Mouse (Mus musculus) right cerebral cortex, postnatal 25 days (tissue): ENCODE data around the gene Iqck.

ENCODE experiments used
- DNase-seq: peaks from one replicate; pipeline ENCODE4 v3.0.0; 2022

Gene Iqck

DNA sequence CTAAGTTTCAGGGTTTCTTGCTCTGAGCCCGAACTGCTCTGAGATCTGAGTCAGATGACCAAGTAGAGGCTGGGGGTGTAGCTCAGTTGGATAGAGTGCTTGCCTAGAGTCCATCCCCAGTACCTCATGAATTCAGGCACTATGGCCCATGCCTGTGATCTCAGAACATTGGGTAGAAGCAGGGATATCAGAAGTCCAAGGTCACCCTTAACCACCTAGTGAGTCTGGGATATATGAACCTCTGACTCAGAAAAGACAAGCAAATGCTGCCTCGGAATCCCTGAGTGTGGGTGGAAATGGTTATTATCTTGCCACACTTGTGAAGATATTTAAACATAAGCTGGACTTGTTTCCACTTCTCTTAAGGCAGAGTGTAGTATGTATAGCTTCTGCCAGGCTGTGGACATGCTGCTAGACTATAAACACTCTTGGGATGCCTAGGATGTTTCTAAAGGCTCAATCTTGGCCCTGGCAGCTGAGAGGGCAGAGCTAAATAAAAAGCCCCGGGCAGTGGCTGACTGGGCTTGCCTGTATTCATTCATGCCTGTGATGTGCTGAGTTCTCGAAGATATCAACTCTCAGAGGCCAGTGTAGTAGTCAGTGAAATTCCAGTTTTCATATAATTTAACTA lies 101.2 kb downstream of the Iqck start:
- no peak for DNase-seq

- no peak for DNase-seq
Observed at GRCm38 (mm10) chr7:118959209-118959608, 103.7 kb downstream of the Iqck start.

DNA sequence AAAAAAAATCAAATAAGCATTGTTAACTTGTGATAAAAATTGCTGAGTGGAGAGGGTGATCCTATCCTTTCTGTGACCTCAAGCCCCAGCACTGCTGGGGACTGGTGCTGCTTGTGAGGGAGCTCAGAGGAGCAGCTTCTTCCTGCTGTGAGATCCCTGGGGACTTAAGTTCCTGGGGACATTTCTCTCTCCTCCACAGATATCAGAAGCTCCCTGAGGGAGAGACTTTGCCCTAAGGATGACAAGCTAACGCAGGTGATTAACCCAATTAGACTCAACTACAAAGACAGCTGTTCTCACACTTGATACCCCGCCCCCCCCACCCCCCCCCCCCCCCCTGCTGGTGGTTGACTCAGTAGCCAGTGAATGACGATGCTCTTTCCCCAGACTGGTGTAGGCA lies 109.2 kb downstream of the Iqck start:
- DNase-seq, result no peak

DNA sequence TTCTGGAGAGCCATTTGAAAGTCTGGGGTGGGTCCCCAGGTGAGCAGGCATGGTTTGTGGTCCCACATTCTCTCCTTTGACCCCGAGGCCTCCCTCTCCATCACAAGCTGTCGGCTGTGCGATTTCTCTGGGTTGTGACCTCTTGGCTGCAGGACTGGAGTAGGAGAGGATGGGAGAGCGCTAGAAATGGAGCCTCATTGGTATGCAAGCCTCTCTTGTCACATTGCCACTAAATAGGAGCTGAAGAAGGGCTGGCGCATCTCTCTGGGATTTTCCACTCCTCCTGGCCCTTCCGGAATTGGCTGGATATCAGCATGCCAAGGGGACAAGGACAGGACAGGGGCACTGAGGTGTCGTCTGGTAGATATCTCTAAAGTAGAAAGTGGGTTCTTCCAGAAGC lies 109.6 kb downstream of the Iqck start:
- DNase-seq, result no peak

DNA sequence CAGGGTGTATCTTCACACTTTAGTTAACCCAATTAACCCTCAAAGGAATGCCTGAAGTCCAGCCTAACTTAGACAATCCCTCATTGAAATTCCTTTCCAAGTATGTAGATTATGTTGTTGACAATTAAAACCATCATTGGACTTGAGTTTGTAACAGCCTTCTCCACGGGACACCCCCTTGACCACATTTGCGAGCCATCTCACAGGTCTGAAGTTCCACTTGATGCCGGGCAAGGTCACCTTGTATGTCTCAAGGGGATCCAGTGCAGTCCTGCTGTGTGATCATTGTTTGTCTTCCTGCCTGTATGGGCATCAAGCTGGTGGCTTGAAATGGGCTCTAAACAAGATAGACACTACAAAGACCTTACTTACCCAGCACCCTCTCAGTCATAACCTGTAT lies 113.3 kb downstream of the Iqck start:
- no peak for DNase-seq

DNA sequence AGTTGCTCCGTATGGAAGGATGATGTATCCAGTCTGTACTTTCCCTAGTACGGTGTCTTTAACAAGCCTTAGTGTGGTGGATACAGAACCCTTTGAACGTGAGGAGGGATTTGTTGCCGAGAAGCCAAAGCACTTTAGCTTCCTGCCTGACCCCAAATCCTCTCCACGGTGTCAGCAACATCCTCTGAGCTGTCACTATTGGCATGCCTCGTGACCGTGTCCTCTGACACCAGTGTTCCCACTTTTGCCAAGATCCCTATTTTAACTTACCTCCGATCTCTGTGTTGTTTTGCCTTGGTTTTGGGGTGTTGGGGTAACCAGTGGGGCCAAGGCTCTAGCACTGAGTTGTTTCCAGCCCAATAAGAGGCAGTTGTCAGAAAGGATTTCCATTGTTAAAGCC lies 115.9 kb downstream of the Iqck start:
- no peak for DNase-seq

- no peak for DNase-seq
Observed at GRCm38 (mm10) chr7:118972306-118972705, 116.8 kb downstream of the Iqck start.

GRCm38 (mm10) chr7:118973377-118973776 lies 117.8 kb downstream of the Iqck start:
- no peak for DNase-seq

DNA sequence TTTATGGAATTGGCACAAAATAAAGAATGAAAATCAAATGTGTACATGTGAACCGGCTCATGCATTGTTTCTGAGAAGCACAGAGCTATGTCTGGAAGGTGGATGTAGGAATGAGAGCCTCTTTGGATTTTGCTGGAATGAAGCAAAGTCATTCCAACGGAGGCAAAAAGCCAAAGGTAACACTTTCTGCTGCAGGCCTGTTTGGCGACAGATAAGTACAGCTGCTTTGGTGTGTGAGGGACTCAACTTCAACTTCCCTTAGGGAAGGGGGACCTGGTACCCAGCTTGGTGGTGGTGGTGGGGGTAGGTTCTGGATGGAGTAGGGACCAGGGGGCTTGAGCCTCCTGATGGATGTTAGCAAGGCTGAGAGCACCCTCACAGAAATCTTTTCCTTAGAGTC lies 120.3 kb downstream of the Iqck start:
- DNase-seq, result no peak

- DNase-seq, result peak; percentile 51
Observed at GRCm38 (mm10) chr7:118976414-118977166, 121.0 kb downstream of the Iqck start.

- DNase-seq, result no peak
Observed at GRCm38 (mm10) chr7:118977167-118977543, 121.6 kb downstream of the Iqck start.

- no peak for DNase-seq
Observed at GRCm38 (mm10) chr7:118979121-118979520, 123.6 kb downstream of the Iqck start.

GRCm38 (mm10) chr7:118979708-118980107 lies 124.2 kb downstream of the Iqck start:
- no peak for DNase-seq

DNA sequence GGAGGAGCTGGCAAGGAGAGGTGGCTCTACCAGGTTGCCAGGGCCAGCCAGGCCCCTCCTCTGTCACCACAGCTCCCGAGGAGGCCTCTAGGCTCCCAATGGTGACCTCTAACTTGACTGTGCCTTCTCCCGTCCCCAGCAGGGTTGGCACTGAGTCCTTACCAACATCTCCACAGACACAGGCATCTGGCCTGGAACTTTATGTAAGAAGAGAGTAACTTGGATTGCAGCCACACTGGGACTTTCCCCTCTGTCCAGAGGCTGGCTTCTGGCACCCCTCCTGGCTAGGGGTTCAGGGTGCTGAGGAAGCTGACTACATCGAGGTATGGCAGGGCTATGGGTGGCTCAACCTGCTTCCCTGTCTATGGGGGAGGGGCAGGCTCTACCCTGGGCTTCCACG lies 125.8 kb downstream of the Iqck start:
- DNase-seq, result no peak

DNA sequence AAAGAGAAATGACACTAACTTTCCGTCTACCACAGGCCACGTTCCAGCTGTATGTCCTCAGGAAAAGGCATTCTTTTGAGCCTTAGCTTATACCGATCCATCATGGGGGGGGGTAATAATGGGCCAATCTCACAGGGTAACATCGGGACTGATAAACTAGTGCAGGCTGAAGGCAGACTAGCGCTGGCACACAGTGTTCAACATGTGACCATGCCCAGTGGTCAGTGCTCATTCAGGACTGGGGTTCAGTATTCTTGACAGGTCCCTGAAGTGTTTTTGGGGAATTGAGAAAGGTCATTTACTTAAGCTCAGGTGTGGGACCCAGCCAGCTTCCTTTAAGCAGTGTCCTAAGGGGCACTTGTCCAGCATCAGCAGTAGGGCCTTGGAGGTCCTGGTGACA lies 126.3 kb downstream of the Iqck start:
- DNase-seq, result no peak

DNA sequence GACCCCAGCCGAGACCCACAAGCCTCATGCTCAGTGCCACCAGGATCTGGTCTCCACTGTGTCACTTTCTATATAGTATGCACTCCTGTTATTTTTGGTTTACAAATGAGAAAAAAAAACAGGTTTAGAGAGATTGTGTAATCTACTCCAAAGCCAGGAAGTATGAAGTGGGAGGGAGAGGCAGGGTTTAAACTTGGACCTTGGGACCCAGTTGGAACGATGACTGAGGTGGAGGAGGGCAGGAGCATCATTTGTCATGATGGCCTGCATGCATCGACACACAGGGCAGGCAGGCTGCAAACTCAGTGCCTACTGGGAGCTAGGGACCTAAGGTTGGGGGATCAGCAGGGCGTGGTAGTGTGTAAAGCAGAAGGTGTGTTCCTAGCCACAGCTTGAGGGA lies 127.0 kb downstream of the Iqck start:
- DNase-seq, result no peak

- peak; percentile 58 for DNase-seq
Observed at GRCm38 (mm10) chr7:118983961-118984360, 128.4 kb downstream of the Iqck start.

GRCm38 (mm10) chr7:118985786-118986185 lies 130.2 kb downstream of the Iqck start:
- no peak for DNase-seq

DNA sequence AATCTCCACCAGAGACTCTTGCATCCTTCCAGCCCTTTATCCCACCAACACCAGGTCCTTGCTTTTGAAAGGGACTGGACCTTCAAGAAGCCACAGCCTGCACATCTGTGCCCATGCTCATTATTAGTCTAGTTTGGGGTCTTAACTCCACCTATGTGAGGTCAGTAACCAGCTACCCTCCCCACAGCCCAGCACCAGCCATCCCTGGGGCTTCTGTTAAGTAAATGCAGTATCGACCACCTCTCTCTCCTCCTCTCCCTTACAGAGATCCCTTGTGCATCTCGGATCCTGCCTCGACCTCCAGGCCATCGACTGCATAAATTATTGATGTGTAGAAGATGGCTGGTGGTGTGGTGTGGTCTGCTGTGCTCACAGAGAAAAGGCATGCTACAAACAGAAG lies 130.8 kb downstream of the Iqck start:
- DNase-seq, result no peak

- DNase-seq, result no peak
Observed at GRCm38 (mm10) chr7:118989275-118989856, 133.8 kb downstream of the Iqck start.

- DNase-seq, result peak; percentile 73
Observed at GRCm38 (mm10) chr7:118990282-118990681, 134.7 kb downstream of the Iqck start.

GRCm38 (mm10) chr7:118991341-118991884 lies 135.9 kb downstream of the Iqck start:
- DNase-seq, result no peak

GRCm38 (mm10) chr7:118992080-118992560 lies 136.6 kb downstream of the Iqck start:
- DNase-seq, result no peak
